Mouse (Mus musculus) limb, embryonic 13.5 days (tissue): ENCODE measurements around the gene Nln. TPM values are rescaled to one million over a fixed set of nuclear protein-coding genes. Genes with fewer than 3 reads are reported as not detected.

Source experiments
- ATAC-seq: fragments of 200-750 bp; cut with Nextera tagmentation; 2 replicates; pipeline ENCODE4 v1.8.0; 2017; ENCODE audit warnings: low read depth, moderate number of reproducible peaks, moderate TSS enrichment; ENCODE audit not compliant: low FRiP score
- H3K27ac ChIP-seq: fragments of 300-500 bp; sonication (generic); 2 replicates; pipeline ENCODE4 v1.5.1; 2015; ENCODE audit warnings: inconsistent platforms, mild to moderate bottlenecking, moderate library complexity
- H3K27me3 ChIP-seq: fragments of 300-500 bp; sonication (generic); 2 replicates; pipeline ENCODE4 v1.6.1; 2015; ENCODE audit warnings: mild to moderate bottlenecking, inconsistent platforms
- H3K36me3 ChIP-seq: fragments of 300-500 bp; sonication (generic); 2 replicates; pipeline ENCODE4 v1.6.1; 2015; ENCODE audit warnings: inconsistent platforms, mild to moderate bottlenecking, moderate library complexity
- H3K4me1 ChIP-seq: fragments of 300-500 bp; sonication (generic); 2 replicates; pipeline ENCODE4 v1.6.1; 2015; ENCODE audit warnings: inconsistent platforms
- H3K4me2 ChIP-seq: fragments of 300-500 bp; sonication (generic); replicated peaks from 2 replicates; pipeline ENCODE4 v1.6.1; 2015; ENCODE audit warnings: inconsistent platforms, mild to moderate bottlenecking, moderate library complexity
- H3K4me3 ChIP-seq: fragments of 300-500 bp; sonication (generic); 2 replicates; pipeline ENCODE4 v1.5.1; 2015; ENCODE audit warnings: moderate library complexity, mild to moderate bottlenecking, inconsistent platforms
- H3K9ac ChIP-seq: fragments of 300-500 bp; sonication (generic); 2 replicates; pipeline ENCODE4 v1.6.1; 2015; ENCODE audit warnings: mild to moderate bottlenecking, inconsistent platforms
- H3K9me3 ChIP-seq: fragments of 300-500 bp; sonication (generic); 2 replicates; pipeline ENCODE4 v1.6.1; 2016; ENCODE audit warnings: inconsistent platforms
- WGBS: fragments of 180-500 bp; shearing (Covaris S2); methylation state at CpG from one replicate; pipeline ENCODE4 v1.1.7; 2015; 5-methylcytosine and 5-hydroxymethylcytosine counted together
- polyA plus RNA-seq: library from polyadenylated mRNA; unstranded; fragments of >200 nt; fragmentation: Nextera tagmentation; extraction: Ambion mirVana; gene quantifications from 2 replicates; pipeline ENCODE4 v1.2.1, GENCODE M21; 2015

Nln gene
- polyA plus RNA-seq, 1 experiment from 2014 or later: 15.7 TPM

DNA sequence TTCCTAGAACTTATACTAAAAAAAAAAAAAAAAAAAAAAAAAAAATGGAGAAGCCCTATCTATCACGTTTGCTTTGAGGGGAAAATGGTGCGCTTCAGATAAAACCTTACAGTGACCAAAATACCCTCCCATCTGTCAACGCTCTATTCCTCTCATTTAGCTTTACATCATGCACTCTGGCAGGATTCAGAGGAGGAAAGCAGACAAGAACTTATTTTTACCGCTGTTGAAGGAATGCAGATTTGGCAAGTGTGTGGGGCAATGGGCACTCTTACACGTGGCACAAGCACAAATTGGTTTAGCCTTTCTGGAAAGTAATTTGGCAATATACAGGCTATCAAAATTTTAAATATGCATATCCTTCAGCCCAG is 115.3 kb downstream of the Nln start:
- Histone ChIP-seq H3K9me3 (peaks cover 7% of the 10 kb centered on the region), H3K4me3 (no peak overlapping the region), H3K27ac (no peak overlapping the region), H3K4me1 (peaks cover 7% of the 10 kb centered on the region), H3K27me3 (0 out of 2 replicates have a peak, but pooled peaks cover 2% of the 10 kb centered on the region), H3K9ac (no peak overlapping the region), H3K4me2 (no peak overlapping the region), H3K36me3 (no peaks in the 10 kb centered on the region)
- 74% methylated on average over 5 of the region's 5 CpGs for WGBS
- no peak for ATAC-seq

DNA sequence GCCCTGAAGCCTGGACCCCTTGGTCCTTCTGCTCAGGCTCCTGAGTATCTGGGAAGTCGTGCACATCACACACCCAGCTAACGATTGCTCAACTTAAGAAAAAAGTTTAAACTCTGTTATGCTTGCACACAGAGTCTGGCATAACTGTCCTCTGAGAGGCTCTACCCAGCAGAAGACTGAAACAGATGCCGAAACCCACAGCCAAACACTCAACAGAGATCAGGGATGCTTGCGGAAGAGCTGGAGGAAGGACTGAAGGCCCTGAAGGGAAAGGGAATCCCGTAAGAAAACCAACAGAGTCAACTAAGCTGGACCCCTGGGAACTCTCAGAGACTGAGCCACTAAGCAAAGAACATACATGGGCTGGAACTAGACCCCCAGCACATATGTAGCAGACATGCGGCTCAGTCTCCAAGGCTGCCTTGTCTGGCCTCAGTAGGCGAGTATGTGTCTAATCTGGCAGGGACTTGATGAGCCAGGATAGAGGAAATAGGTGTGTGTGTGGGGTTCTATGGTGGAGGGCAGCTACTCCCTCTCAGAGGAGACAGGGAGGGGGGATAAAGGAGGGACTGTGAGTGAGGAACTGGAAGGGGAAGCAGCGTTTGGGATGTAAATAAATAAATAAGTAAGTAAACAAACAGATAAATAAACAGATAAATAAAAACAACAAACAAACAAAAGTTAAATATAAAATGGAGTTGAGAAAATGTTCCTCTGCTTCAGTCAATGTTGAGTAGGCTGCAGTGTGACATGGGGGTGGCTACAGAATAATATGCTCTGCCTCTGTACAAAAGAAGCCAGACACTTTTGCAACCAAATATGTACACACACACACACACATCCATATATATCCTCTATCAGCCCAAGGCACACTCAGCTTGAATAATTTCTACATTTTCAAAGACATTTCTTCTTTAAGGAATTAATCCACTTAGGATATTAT is 116.0 kb downstream of the Nln start:
- Histone ChIP-seq H3K4me3 (no peak overlapping the region), H3K27ac (no peak overlapping the region), H3K4me1 (peaks cover 7% of the 10 kb centered on the region), H3K9ac (no peak overlapping the region), H3K9me3 (peaks cover 9% of the 10 kb centered on the region), H3K27me3 (0 out of 2 replicates have a peak, but pooled peaks cover 2% of the 10 kb centered on the region), H3K4me2 (no peak overlapping the region), H3K36me3 (no peaks in the 10 kb centered on the region)
- 74% methylated on average over 8 of the region's 8 CpGs for WGBS
- ATAC-seq: no peak

GRCm38 (mm10) chr13:103986660-103987059 is 122.8 kb downstream of the Nln start:
- H3K27ac ChIP-seq: peak overlapping the region; percentile 84; the same call in 1 of the 2 replicates
- no peak overlapping the region for H3K4me2 ChIP-seq
- H3K9ac ChIP-seq: no peak overlapping the region
- no peaks in the 10 kb centered on the region for H3K36me3 ChIP-seq
- H3K4me1 ChIP-seq: peaks cover 23% of the 10 kb centered on the region
- ATAC-seq: peak; percentile 81
- peaks cover 12% of the 10 kb centered on the region for H3K9me3 ChIP-seq
- WGBS: 21% methylated on average over 4 of the region's 4 CpGs
- H3K27me3 ChIP-seq: 0 out of 2 replicates have a peak, but pooled peaks cover 2% of the 10 kb centered on the region
- H3K4me3 ChIP-seq: no peak overlapping the region

DNA sequence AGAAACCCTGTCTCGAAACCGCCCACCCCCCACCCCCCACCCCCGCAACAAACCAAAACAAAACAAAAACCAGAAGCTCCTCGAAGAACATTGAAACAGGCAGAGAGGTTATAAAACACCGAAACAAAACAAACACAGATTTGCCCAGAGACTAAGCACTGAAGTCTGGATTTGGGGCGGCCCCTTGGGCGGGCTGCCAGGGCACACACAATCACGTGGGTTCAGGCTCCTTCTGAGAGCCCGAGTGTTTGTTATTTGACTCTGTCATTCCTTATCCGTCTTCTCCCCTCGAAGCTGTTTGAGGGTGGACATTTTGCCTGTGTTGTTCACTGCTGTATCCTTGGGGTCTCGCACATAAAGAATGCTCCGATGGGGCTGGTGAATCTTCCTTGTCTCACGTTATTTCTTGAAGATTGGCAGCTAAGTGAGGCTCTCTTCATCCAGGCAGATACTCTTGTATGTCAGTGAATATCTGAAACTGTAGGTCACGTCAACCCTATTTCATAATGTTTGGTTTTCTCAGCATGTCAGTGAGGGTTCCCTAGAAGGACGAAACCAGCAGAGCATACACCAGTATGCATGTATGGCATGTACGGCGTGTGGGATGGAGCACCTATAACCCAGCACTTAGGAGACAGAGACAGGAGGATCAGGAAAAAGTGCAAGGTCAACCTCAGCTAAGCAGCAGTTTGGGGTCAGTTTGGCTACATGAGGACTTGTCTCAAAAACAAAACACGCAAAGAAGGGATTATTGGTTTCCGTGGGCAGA is 123.7 kb downstream of the Nln start:
- H3K27ac ChIP-seq: peak overlapping the region; percentile 84
- peak overlapping the region; percentile 19 for H3K4me2 ChIP-seq
- ATAC-seq: peak; percentile 52
- H3K36me3 ChIP-seq: no peaks in the 10 kb centered on the region
- H3K9me3 ChIP-seq: peaks cover 8% of the 10 kb centered on the region
- WGBS: 63% methylated on average over 20 of the region's 20 CpGs
- H3K27me3 ChIP-seq: 0 out of 2 replicates have a peak, but pooled peaks cover 1% of the 10 kb centered on the region
- H3K4me3 ChIP-seq: no peak overlapping the region
- peaks cover 23% of the 10 kb centered on the region for H3K4me1 ChIP-seq
- no peak overlapping the region for H3K9ac ChIP-seq

DNA sequence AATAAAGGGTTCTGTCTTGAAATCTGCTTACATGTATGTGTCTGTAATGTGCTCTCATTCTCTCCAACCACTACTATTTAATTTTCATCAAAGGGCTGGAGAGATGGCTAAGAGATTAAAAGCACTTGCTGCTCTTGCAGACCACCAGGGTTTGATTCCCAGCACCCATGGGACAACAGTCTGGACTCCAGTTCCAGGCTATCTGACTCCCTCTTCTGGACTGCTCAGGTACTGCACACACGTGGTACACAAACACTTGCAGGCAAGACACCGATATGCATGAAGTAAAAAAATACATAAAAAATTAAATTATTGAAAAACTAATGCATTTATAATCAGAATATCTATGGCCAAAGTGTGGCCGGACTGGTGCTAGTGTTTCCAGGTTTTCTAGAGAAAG is 127.0 kb downstream of the Nln start:
- WGBS: 96% methylated on average over 3 of the region's 3 CpGs
- no peak overlapping the region for H3K27ac ChIP-seq
- no peak overlapping the region for H3K4me2 ChIP-seq

DNA sequence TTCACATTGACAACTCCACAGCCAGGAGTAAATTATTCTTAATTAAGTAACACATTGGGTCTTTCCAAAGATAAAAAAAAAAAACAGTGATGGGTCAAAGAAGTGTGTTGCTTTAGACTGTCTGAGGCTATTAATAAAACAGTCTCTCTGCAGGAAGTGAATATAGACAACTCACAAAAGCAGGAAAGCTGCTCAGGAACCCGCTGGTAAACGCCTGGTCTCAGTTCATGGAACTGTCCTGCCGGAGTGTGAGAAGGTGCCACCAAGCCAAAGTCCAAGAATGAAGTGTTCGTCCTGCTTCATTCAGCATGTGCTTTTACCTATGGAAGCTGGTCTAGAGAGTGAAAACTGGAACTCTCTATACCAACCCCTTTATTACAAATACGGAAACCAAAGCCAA is 129.0 kb downstream of the Nln start:
- 91% methylated on average over 5 of the region's 5 CpGs for WGBS
- no peak overlapping the region for H3K9ac ChIP-seq
- H3K9me3 ChIP-seq: no peaks in the 10 kb centered on the region
- ATAC-seq: no peak
- H3K4me3 ChIP-seq: no peak overlapping the region
- no peaks in the 10 kb centered on the region for H3K36me3 ChIP-seq
- H3K27me3 ChIP-seq: no peaks in the 10 kb centered on the region
- peaks cover 18% of the 10 kb centered on the region for H3K4me1 ChIP-seq
- H3K4me2 ChIP-seq: no peak overlapping the region
- H3K27ac ChIP-seq: no peak overlapping the region

More for the DNA sequence above, 127.0 kb downstream of the Nln start:
- 0 out of 2 replicates have a peak, but pooled peaks cover 1% of the 10 kb centered on the region for H3K9me3 ChIP-seq
- no peak overlapping the region for H3K9ac ChIP-seq
- H3K4me1 ChIP-seq: peaks cover 35% of the 10 kb centered on the region
- no peaks in the 10 kb centered on the region for H3K36me3 ChIP-seq
- no peak overlapping the region for H3K4me3 ChIP-seq
- no peaks in the 10 kb centered on the region for H3K27me3 ChIP-seq
- ATAC-seq: no peak

GRCm38 (mm10) chr13:103978286-103978866 is 131.0 kb downstream of the Nln start:
- Histone ChIP-seq H3K36me3 (no peaks in the 10 kb centered on the region), H3K27me3 (no peaks in the 10 kb centered on the region), H3K4me2 (no peak overlapping the region), H3K4me1 (peaks cover 14% of the 10 kb centered on the region), H3K9ac (no peak overlapping the region), H3K9me3 (no peaks in the 10 kb centered on the region), H3K27ac (peak overlapping the region; percentile 53), H3K4me3 (no peak overlapping the region)
- WGBS: 35% methylated on average over 5 of the region's 5 CpGs
- peak; percentile 62; the same call in 1 of the 2 replicates for ATAC-seq

DNA sequence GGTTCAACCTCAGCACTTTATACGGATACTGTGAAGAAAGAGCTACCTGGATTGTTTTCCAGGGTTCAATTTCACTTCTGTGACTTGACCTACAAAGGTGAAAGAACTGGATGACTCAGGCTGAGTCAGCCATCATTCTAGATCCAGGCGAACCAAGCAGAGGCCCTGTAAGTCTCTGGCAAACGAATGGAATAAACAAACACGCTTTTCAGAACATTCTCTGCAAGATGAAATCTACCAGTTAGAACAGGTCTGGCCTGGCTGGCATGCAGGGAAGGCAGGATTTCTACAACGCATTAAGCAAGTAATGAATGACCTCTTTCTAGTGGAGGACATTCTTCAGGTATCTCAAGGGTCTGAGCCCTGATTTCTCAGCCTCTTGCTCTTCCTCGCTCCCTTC is 131.6 kb downstream of the Nln start:
- WGBS: 51% methylated on average over 6 of the region's 6 CpGs
- Histone ChIP-seq H3K4me2 (no peak overlapping the region), H3K4me1 (peaks cover 14% of the 10 kb centered on the region), H3K4me3 (no peak overlapping the region), H3K27ac (peak overlapping the region; percentile 53), H3K9me3 (no peaks in the 10 kb centered on the region), H3K9ac (no peak overlapping the region), H3K27me3 (no peaks in the 10 kb centered on the region), H3K36me3 (no peaks in the 10 kb centered on the region)
- no peak for ATAC-seq

- Histone ChIP-seq H3K9me3 (no peaks in the 10 kb centered on the region), H3K27me3 (no peaks in the 10 kb centered on the region), H3K4me1 (peaks cover 14% of the 10 kb centered on the region), H3K4me3 (no peak overlapping the region), H3K9ac (no peak overlapping the region), H3K27ac (no peak overlapping the region), H3K36me3 (no peaks in the 10 kb centered on the region), H3K4me2 (no peak overlapping the region)
- WGBS: 70% methylated on average over 4 of the region's 4 CpGs
- no peak for ATAC-seq
Observed at GRCm38 (mm10) chr13:103976181-103976724, 133.2 kb downstream of the Nln start.

GRCm38 (mm10) chr13:103975101-103975500 is 134.3 kb downstream of the Nln start:
- no peaks in the 10 kb centered on the region for H3K27me3 ChIP-seq
- 86% methylated on average over 10 of the region's 10 CpGs for WGBS
- no peak overlapping the region for H3K4me3 ChIP-seq
- no peak for ATAC-seq
- H3K9ac ChIP-seq: no peak overlapping the region
- H3K4me1 ChIP-seq: peaks cover 17% of the 10 kb centered on the region
- no peaks in the 10 kb centered on the region for H3K36me3 ChIP-seq
- no peak overlapping the region for H3K27ac ChIP-seq
- no peaks in the 10 kb centered on the region for H3K9me3 ChIP-seq
- no peak overlapping the region for H3K4me2 ChIP-seq

GRCm38 (mm10) chr13:103973977-103974376 is 135.4 kb downstream of the Nln start:
- WGBS: 72% methylated on average over 5 of the region's 5 CpGs
- Histone ChIP-seq H3K9me3 (no peaks in the 10 kb centered on the region), H3K4me3 (no peak overlapping the region), H3K4me1 (peaks cover 22% of the 10 kb centered on the region), H3K27me3 (no peaks in the 10 kb centered on the region), H3K4me2 (no peak overlapping the region), H3K36me3 (no peaks in the 10 kb centered on the region), H3K9ac (no peak overlapping the region), H3K27ac (no peak overlapping the region)
- no peak for ATAC-seq
